Mouse (Mus musculus) testis, adult 2 months (tissue): Measurements from ENCODE around the gene Mrgbp.

Experiments used
- CTCF ChIP-seq: fragments of 200-500 bp; IDR thresholded peaks from 2 replicates; pipeline ENCODE4 v1.5.1; 2012; ENCODE audit warnings: low read depth, mild to moderate bottlenecking, inconsistent platforms, low read length, moderate library complexity; ENCODE audit not compliant: control insufficient read depth, insufficient read depth, insufficient replicate concordance
- POLR2A ChIP-seq: fragments of 200-500 bp; IDR thresholded peaks from 2 replicates; pipeline ENCODE4 v1.6.1; 2012; ENCODE audit warnings: low read depth, mild to moderate bottlenecking, inconsistent platforms, low read length, moderate library complexity; ENCODE audit not compliant: control insufficient read depth

GRCm38 (mm10) chr2:180552340-180552739, 28.8 kb upstream of the Mrgbp start:
- TF ChIP-seq CTCF (no peak), POLR2A (no peak)
